Mouse (Mus musculus) liver (tissue): ENCODE data around the gene Nupr1.
A peak's percentile ranks its signal among the peaks of the same experiment; 100 is the strongest.

Source experiments
- DNase-seq: peaks from one replicate; pipeline ENCODE4 v3.0.0-alpha.2; 2020; ENCODE audit warnings: mixed read lengths

Gene Nupr1

GRCm38 (mm10) chr7:126630824-126631518 lies at the start of gene Nupr1:
TSS of gene Nupr1 (minus strand) at chr7:126630861.
- DNase-seq, result no peak

- no peak for DNase-seq
Measured at GRCm38 (mm10) chr7:126679683-126680082, 49.0 kb upstream of the Nupr1 start.

GRCm38 (mm10) chr7:126678545-126679341 lies 48.1 kb upstream of the Nupr1 start:
- DNase-seq, result no peak

GRCm38 (mm10) chr7:126676631-126677220 lies 46.1 kb upstream of the Nupr1 start:
- no peak for DNase-seq

GRCm38 (mm10) chr7:126676207-126676606 lies 45.5 kb upstream of the Nupr1 start, which contains the start of gene Sult1a1:
TSS of gene Sult1a1 (minus strand) at chr7:126676432.
- no peak for DNase-seq

- no peak for DNase-seq
Measured at GRCm38 (mm10) chr7:126675104-126675503, 44.4 kb upstream of the Nupr1 start.

- DNase-seq, result no peak
Measured at GRCm38 (mm10) chr7:126672111-126672510, 41.5 kb upstream of the Nupr1 start.

- no peak for DNase-seq
Measured at GRCm38 (mm10) chr7:126670152-126670551, 39.5 kb upstream of the Nupr1 start.

- DNase-seq, result no peak
Measured at GRCm38 (mm10) chr7:126668452-126668851, 37.8 kb upstream of the Nupr1 start.

GRCm38 (mm10) chr7:126667495-126668090 lies 36.9 kb upstream of the Nupr1 start:
- DNase-seq, result no peak

- no peak for DNase-seq
Measured at GRCm38 (mm10) chr7:126665269-126665668, 34.6 kb upstream of the Nupr1 start.

- no peak for DNase-seq
Measured at GRCm38 (mm10) chr7:126663646-126664045, 33.0 kb upstream of the Nupr1 start.

GRCm38 (mm10) chr7:126659771-126660170 lies 29.1 kb upstream of the Nupr1 start:
- DNase-seq, result no peak

GRCm38 (mm10) chr7:126657522-126657921 lies 26.9 kb upstream of the Nupr1 start:
- no peak for DNase-seq

GRCm38 (mm10) chr7:126655695-126656094 lies 25.0 kb upstream of the Nupr1 start:
- peak; percentile 10 for DNase-seq

GRCm38 (mm10) chr7:126653991-126654390 lies 23.3 kb upstream of the Nupr1 start:
- no peak for DNase-seq

- DNase-seq, result no peak
Measured at GRCm38 (mm10) chr7:126650852-126651251, 20.2 kb upstream of the Nupr1 start.

GRCm38 (mm10) chr7:126649231-126650051 lies 18.8 kb upstream of the Nupr1 start, which contains the start of gene Sgf29:
TSS of gene Sgf29 (plus strand) at chr7:126649309.
- peak; percentile 94 for DNase-seq

- peak; percentile 29 for DNase-seq
Measured at GRCm38 (mm10) chr7:126648486-126648885, 17.8 kb upstream of the Nupr1 start.

- DNase-seq, result no peak
Measured at GRCm38 (mm10) chr7:126645708-126646107, 15.0 kb upstream of the Nupr1 start.

GRCm38 (mm10) chr7:126644914-126645313 lies 14.3 kb upstream of the Nupr1 start:
- no peak for DNase-seq

GRCm38 (mm10) chr7:126644345-126644744 lies 13.7 kb upstream of the Nupr1 start:
- DNase-seq, result no peak
